Mouse (Mus musculus) kidney, adult 18-20 months (tissue): ENCODE data around the gene E2f4.

Experiments
- DNase-seq: peaks from one replicate; pipeline ENCODE4 v3.0.0; 2021

Gene E2f4

DNA sequence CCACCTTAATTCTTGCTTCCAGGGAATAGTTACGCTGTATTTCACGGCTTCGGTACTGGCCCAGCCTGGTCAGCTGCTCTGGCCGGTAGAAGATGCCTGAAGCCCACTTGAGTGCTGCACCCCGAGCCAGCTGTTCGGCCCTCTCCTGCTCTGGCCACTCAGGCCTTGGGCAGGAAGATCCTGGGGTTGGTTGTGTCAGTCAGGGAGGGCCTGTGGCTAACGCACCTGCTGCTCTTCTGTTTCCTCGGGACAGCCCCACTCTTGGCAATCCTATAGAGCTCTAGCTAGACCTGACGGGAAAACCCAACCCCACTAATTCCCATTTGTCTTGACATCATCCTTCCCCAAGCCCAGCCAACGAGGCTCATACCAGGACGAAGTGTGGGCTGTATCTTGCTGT lies 2.2 kb upstream of the E2f4 start:
- no peak for DNase-seq

- DNase-seq, result peak; percentile 26
Measured at GRCm38 (mm10) chr8:105295895-105296573, 1.4 kb upstream of the E2f4 start, which contains the start of gene Exoc3l. Gene Exoc3l (minus strand): TSS chr8:105296101.

DNA sequence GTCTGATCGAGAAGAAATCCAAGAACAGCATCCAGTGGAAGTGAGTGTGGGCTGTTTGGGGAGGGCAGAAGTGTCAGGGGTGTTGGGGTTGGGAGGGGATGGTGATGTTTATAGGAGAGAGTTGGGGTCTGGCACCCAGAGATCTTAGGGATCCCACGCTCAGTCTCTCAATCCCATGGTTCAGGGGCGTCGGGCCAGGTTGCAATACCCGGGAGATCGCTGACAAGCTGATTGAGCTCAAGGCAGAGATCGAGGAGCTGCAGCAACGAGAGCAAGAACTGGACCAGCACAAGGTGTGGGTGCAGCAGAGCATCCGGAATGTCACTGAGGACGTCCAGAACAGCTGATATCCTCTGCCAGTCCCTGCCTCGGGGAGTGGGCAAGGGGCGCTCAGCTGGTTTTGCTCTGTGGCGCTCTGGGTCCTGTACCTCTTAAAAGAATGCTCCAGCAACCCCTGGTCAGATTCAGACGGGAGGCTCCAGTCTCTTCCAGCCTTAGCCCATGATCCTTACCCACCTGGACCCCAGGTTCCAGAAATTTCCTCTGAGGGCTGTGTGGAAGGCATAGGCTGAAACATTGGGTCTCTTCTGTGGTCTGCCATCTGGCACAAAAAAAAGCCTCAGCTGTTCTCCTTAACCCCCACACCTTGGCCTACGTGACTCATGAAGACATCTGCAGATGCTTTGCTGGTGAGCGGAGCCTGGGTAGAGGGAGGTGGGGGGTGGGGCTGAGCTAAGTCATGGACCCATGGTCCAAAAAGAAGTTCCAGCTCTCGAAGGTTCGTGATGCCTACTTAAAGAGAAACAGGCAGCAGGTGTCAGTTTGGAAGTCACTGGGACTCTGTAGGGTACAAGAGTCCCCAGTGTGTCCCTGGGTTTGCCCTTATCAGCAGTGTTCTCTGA lies 1.1 kb downstream of the E2f4 start:
- DNase-seq, result no peak

GRCm38 (mm10) chr8:105299962-105300361 lies 2.5 kb downstream of the E2f4 start:
- DNase-seq, result no peak

DNA sequence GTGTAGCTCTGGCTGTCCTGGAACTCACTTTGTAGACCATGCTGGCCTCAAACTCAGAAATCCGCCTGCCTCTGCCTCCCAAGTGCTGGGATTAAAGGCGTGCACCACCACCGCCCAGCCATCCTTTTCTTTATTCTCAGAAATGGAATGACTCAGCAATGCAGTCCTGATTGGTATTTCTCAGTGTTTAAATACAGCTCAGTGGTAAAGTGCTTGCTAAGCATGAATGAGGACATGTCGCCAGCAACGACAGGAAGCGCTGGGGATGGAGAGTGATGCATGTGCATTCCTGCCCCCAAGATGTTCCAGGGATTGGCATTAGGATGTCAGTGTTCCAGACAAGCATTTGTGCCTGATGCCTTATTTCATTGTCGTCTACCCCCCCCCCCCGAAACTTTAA lies 5.9 kb downstream of the E2f4 start:
- DNase-seq, result no peak

DNA sequence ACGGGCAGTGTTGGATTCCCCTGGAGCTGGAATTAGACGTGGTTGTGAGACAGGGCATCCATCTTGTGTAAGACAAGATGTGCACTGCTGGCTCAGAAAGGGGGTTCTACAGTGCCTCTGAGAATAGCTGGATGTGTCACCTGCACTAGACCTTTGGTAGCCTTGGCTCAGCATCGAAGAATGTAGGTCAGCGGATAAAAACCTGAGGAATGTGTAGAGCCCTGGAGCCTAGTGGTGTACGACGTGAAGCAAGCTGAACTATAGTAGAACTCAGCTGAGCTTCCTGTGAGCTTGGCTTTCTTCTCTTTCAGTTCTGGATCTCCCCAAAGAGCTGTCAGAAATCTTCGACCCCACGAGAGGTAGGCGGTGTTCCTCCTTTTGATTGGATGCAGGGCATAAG lies 6.4 kb downstream of the E2f4 start:
- no peak for DNase-seq

DNA sequence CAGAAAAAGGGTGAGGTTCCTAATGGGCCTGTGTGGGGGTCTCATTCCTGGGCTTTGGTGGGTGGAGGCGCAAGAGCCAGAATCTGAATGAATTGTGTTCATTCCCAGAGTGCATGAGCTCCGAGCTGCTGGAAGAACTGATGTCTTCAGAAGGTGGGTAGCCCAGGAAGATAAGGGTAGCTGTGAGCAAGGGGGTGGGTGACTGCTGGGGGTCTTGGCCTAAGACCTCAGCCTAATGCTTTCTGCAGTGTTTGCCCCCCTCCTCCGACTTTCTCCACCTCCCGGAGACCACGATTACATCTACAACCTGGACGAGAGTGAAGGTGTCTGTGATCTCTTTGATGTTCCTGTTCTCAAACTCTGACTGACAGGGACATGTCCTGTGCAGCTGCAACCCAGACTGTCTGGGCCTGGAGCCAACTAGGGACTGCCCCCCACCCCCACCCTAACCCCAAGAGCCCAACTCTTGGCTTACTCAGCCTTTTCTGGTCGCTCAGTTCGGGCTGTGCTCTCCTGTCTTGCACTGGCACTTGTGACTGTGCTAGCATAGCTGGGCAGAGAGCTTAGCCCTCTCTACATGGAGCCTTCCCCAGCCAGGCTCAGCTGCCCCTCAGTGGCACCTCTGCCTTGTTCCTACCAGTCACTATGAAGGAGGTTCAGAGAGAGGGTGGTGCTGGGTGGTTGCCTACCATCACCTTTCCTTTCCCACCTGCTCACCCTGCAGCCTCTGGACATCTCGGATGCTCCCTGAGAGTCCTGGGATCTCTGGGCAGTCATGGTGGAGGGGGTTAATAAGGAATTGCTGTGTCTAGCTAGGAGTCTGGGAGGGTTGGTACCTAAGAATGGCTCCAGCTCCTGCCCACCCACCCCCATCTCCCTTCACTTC lies 7.1 kb downstream of the E2f4 start:
- DNase-seq, result no peak

DNA sequence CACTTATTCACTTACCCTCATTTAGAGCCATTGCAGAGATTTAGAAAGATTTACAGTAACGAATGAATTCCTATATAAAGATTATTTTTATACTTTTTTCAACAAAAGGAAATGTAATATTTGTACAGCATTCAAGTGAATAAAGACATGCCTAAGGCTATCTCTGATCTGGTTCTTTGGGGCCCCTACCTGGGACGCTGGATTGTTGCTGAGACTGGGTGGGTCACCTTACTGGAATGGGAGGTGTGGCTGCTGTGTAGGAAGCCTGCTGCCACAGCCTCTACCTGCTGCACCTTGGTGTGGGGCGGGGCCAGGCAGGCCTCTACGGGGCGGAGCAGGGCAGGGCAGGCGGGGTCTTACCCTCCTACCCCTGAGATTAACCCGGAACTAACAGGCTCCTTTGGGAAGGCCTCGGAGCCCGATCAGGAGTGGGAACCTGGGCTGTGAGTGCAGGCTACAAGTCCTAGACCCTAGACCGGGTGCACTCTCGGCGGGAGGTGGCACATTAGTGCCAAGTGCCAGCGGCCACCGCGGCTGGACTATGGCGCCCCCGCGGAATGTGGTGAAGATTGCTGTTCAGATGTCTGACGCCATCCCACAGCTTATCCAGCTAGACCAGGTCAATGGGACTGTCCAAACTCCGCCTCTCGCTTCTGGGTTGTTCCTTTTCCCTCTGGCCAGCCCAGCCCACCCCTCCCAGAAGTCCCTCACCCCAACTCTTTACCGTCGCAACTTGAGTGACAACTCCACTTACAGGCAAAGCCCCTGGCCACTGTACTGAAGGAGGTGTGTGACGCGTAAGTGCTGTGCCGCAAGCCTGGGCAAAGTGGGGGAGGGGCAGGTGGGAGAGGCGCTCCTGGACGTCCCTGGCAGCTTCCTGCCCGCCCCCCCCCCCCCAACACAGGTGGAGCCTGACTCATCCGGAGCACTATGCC lies 8.0 kb downstream of the E2f4 start, which contains the start of gene Elmo3:
TSS of gene Elmo3 (plus strand) at position 391 of the 935 bp plus-strand sequence.
- peak; percentile 90 for DNase-seq

- DNase-seq, result no peak
Measured at GRCm38 (mm10) chr8:105306146-105306691, 8.8 kb downstream of the E2f4 start.

- no peak for DNase-seq
Measured at GRCm38 (mm10) chr8:105307670-105308069, 10.2 kb downstream of the E2f4 start.

GRCm38 (mm10) chr8:105308428-105308827 lies 11.0 kb downstream of the E2f4 start:
- no peak for DNase-seq

- no peak for DNase-seq
Measured at GRCm38 (mm10) chr8:105309142-105309847, 11.8 kb downstream of the E2f4 start.

DNA sequence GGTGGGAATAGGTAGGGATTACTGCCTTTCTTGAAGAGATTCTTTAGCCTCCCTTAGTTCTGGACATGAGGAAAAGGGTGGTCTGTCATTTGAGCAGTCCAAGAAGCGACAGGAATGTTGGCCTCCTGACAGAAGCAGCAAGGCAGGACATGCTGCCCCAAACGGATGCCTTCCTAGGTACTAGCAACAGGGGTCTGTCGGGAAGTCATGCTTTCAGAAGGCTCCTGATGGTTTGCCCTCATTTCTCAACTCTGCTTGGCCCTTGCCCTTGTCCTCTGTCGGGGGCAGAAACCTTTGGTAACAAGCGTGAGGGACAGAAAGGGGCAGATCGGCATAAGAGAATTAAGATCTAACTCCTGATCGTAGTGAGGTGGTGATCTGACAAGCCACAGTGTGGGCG lies 12.7 kb downstream of the E2f4 start:
- DNase-seq, result no peak

- DNase-seq, result no peak
Measured at GRCm38 (mm10) chr8:105311718-105312117, 14.3 kb downstream of the E2f4 start.

GRCm38 (mm10) chr8:105312891-105313481 lies 15.5 kb downstream of the E2f4 start:
- no peak for DNase-seq

GRCm38 (mm10) chr8:105313622-105314402 lies 16.3 kb downstream of the E2f4 start:
- no peak for DNase-seq

- no peak for DNase-seq
Measured at GRCm38 (mm10) chr8:105315073-105315769, 17.8 kb downstream of the E2f4 start.

GRCm38 (mm10) chr8:105317941-105318340 lies 20.5 kb downstream of the E2f4 start:
- DNase-seq, result no peak

DNA sequence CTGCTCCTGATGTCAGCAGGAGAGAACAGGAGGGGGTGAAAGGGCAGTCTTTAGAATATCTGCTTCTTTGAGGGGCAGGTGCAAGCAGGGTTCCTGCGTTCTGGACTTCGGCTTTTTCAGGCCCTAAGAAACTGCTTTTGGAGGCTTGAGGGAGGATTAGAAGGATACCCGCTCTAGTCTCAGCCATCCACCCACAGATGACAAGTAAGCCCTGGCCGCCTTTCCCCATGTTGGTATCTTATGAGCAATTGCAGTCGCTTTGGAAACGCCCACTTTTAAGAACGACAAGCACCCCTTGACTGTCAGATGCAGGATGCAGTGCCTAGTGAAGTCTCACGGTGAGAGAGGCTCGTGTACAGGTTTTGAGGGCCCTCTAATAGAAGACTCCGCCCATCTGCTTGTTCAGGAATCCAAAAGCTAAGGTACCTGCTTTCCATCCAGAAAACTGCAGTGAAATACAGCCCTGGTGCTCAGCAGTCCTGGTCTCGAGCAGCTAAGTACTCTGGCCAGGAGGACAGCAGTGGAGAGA lies 21.3 kb downstream of the E2f4 start:
- no peak for DNase-seq
